Mouse (Mus musculus): ENCODE results near the gene Krt15. TPM values are rescaled to one million over a fixed set of nuclear protein-coding genes. Genes with fewer than 3 reads are reported as not detected.

The Krt15 gene
- 156 and 236 TPM in 2 replicates for polyA plus RNA-seq (2014; fragmentation: Nextera tagmentation; extraction: Ambion mirVana)

DNA sequence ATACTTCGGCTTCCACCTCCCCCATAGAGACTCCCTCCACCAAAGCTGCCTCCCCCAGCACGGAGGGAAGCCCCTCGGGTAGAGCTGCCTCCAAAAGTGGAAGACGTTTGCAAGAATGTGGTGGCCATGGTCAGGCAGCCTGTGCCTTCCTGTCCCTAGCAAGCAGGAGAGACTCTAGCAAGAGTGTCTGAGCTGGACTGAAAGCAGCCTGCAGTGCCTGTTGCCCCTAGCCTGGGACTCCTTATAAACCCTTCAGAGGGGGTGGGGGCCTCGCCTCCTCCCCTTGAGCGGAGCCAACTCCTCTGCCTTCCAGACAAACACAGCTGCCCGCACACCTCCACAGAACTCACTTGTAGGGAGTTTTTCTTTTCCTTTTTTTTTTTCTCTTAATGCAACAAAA is at the start of gene Krt15:
Gene Krt15, minus strand, starts transcription at position 198 of the 400 bp plus-strand sequence.
- Histone ChIP-seq H3K9ac (ENCODE audit: low read depth, low read length) (peak within 1 kb of the TSS; percentile 22; the same call in 1 of the 2 replicates), H3K36me3 (ENCODE audit: control insufficient read depth, insufficient read depth, low read length) (no peaks in the 10 kb centered on the region), H3K4me1 (ENCODE audit: control insufficient read depth, insufficient read depth, low read length) (no peaks in the 10 kb centered on the region; the same call in 1 of the 2 replicates), H3K27me3 (replicated peaks; ENCODE audit: control insufficient read depth, insufficient read depth, low read length) (no peaks in the 10 kb centered on the region), H3K27ac (replicated peaks; ENCODE audit: low read depth, low read length) (no peak within 1 kb of the TSS), H3K9me3 (ENCODE audit: control insufficient read depth, low read length) (no peaks in the 10 kb centered on the region), H3K4me2 (ENCODE audit: low read depth, low read length) (peak within 1 kb of the TSS; percentile 8), H3K4me3 (ENCODE audit: low read depth, low read length) (peak within 1 kb of the TSS; percentile 25)
- ATAC-seq (ENCODE audit: low read depth), result no peak
- WGBS, result 56% methylated on average over 7 of the region's 7 CpGs
- peak; percentile 33 for DNase-seq (ENCODE audit: low spot score)

DNA sequence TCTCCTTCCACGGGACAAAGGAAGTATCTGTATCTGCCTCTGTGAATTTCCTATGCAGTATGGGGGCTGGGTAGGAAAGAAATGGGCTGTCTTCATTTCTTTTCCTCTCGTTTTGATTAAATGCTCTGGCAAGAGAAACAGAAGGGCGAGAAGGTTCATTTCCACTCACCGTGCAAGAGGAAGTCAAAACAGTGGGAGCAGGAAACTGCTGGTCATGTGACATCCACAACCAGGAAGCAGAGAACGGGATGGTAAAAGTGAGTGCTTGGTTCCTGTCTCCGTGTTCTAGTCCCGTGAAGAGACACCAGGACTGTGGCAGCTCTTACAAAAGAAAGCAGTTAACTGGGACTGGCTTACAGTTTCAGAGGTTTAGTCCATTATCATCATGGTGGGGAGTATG is 46.0 kb upstream of the Krt15 start:
- Histone ChIP-seq H3K27ac (replicated peaks; ENCODE audit: low read depth, low read length) (no peak overlapping the region), H3K9me3 (ENCODE audit: control insufficient read depth, low read length) (no peaks in the 10 kb centered on the region), H3K9ac (ENCODE audit: low read depth, low read length) (no peak overlapping the region), H3K4me3 (ENCODE audit: low read depth, low read length) (no peak overlapping the region), H3K27me3 (replicated peaks; ENCODE audit: control insufficient read depth, insufficient read depth, low read length) (no peaks in the 10 kb centered on the region), H3K36me3 (ENCODE audit: control insufficient read depth, insufficient read depth, low read length) (no peaks in the 10 kb centered on the region), H3K4me1 (ENCODE audit: control insufficient read depth, insufficient read depth, low read length) (no peaks in the 10 kb centered on the region), H3K4me2 (ENCODE audit: low read depth, low read length) (no peak overlapping the region)
- ATAC-seq (ENCODE audit: low read depth), result no peak
- no peak for DNase-seq (ENCODE audit: low spot score)
- WGBS, result 71% methylated on average over 7 of the region's 7 CpGs

DNA sequence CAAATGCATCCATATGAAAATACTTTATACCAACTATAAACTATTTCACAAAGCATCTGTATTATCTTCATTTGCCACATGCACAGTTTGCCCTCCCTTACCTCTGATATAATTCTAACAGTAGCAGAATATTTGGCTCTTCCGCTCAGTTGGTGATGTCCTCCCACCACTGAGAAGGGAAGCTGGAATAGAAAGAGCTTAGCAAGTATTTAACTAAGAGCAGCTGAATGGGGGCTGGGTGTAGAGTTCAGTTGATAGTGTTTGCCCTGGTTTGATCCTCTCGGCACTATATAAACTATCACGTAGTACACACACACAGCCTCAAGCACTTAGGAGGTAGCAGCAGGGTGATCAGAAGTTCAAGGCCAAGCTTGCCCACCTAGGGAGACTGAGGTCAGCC is 43.5 kb upstream of the Krt15 start:
- H3K4me2 ChIP-seq (ENCODE audit: low read depth, low read length), result no peak overlapping the region
- no peaks in the 10 kb centered on the region for H3K27me3 ChIP-seq (replicated peaks; ENCODE audit: control insufficient read depth, insufficient read depth, low read length)
- H3K4me1 ChIP-seq (ENCODE audit: control insufficient read depth, insufficient read depth, low read length), result no peaks in the 10 kb centered on the region
- no peak overlapping the region for H3K4me3 ChIP-seq (ENCODE audit: low read depth, low read length)
- no peak overlapping the region for H3K27ac ChIP-seq (replicated peaks; ENCODE audit: low read depth, low read length)
- no peak overlapping the region for H3K9ac ChIP-seq (ENCODE audit: low read depth, low read length)
- no peaks in the 10 kb centered on the region for H3K36me3 ChIP-seq (ENCODE audit: control insufficient read depth, insufficient read depth, low read length)
- DNase-seq (ENCODE audit: low spot score) (no peak), ATAC-seq (ENCODE audit: low read depth) (no peak)
- 70% methylated on average over 3 of the region's 3 CpGs for WGBS
- no peaks in the 10 kb centered on the region for H3K9me3 ChIP-seq (ENCODE audit: control insufficient read depth, low read length)

DNA sequence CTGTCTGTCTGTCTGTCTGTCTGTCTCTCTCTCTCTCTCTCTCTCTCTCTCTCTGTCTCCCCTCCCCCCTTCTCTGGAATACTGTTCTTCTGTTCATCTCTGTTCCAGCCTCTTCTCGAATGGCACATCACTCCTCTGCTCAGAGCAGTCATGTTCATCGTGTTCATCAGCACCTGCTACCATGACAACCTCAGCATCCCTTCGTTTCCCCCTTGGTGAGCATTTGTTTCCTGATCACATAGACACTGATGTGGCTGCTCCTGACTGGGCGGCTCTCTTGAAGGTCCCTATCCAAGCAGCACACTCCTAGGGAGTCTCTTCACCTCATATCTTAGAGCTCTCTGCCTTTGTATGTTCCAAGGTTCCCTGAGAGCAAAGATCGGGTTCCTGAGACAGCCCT is 42.6 kb upstream of the Krt15 start:
- H3K4me3 ChIP-seq (ENCODE audit: low read depth, low read length), result no peak overlapping the region
- 75% methylated on average over 5 of the region's 5 CpGs for WGBS
- no peak overlapping the region for H3K4me2 ChIP-seq (ENCODE audit: low read depth, low read length)
- ATAC-seq (ENCODE audit: low read depth) (no peak), DNase-seq (ENCODE audit: low spot score) (no peak)
- no peaks in the 10 kb centered on the region for H3K36me3 ChIP-seq (ENCODE audit: control insufficient read depth, insufficient read depth, low read length)
- no peaks in the 10 kb centered on the region for H3K27me3 ChIP-seq (replicated peaks; ENCODE audit: control insufficient read depth, insufficient read depth, low read length)
- no peak overlapping the region for H3K9ac ChIP-seq (ENCODE audit: low read depth, low read length)
- no peak overlapping the region for H3K27ac ChIP-seq (replicated peaks; ENCODE audit: low read depth, low read length)
- no peaks in the 10 kb centered on the region for H3K4me1 ChIP-seq (ENCODE audit: control insufficient read depth, insufficient read depth, low read length)
- no peaks in the 10 kb centered on the region for H3K9me3 ChIP-seq (ENCODE audit: control insufficient read depth, low read length)

DNA sequence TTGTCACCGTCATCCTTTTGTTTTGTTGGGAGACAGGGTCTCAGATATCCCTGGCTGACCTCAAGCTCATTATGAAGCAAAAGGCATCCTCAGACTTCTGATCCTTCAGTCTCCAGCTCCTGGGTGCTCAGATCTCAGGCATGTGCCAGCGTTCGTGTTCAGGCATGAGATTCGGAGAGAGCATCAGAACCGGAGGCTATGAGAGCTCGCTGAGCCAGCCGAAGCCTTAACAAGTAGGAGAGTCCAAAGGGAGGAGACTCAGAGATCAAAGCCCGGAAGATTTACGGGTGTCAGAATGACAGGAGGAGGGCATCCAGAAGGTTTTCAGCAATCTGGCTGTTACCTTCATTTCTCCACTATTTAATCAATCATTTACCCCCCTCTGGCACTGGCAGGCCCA is 41.1 kb upstream of the Krt15 start:
- ATAC-seq (ENCODE audit: low read depth), result no peak
- 71% methylated on average over 9 of the region's 9 CpGs for WGBS
- Histone ChIP-seq H3K27ac (replicated peaks; ENCODE audit: low read depth, low read length) (no peak overlapping the region), H3K4me2 (ENCODE audit: low read depth, low read length) (no peak overlapping the region), H3K9ac (ENCODE audit: low read depth, low read length) (no peak overlapping the region), H3K4me3 (ENCODE audit: low read depth, low read length) (no peak overlapping the region), H3K27me3 (replicated peaks; ENCODE audit: control insufficient read depth, insufficient read depth, low read length) (no peaks in the 10 kb centered on the region), H3K9me3 (ENCODE audit: control insufficient read depth, low read length) (no peaks in the 10 kb centered on the region), H3K36me3 (ENCODE audit: control insufficient read depth, insufficient read depth, low read length) (no peaks in the 10 kb centered on the region), H3K4me1 (ENCODE audit: control insufficient read depth, insufficient read depth, low read length) (no peaks in the 10 kb centered on the region)
- DNase-seq (ENCODE audit: low spot score), result peak; percentile 74

DNA sequence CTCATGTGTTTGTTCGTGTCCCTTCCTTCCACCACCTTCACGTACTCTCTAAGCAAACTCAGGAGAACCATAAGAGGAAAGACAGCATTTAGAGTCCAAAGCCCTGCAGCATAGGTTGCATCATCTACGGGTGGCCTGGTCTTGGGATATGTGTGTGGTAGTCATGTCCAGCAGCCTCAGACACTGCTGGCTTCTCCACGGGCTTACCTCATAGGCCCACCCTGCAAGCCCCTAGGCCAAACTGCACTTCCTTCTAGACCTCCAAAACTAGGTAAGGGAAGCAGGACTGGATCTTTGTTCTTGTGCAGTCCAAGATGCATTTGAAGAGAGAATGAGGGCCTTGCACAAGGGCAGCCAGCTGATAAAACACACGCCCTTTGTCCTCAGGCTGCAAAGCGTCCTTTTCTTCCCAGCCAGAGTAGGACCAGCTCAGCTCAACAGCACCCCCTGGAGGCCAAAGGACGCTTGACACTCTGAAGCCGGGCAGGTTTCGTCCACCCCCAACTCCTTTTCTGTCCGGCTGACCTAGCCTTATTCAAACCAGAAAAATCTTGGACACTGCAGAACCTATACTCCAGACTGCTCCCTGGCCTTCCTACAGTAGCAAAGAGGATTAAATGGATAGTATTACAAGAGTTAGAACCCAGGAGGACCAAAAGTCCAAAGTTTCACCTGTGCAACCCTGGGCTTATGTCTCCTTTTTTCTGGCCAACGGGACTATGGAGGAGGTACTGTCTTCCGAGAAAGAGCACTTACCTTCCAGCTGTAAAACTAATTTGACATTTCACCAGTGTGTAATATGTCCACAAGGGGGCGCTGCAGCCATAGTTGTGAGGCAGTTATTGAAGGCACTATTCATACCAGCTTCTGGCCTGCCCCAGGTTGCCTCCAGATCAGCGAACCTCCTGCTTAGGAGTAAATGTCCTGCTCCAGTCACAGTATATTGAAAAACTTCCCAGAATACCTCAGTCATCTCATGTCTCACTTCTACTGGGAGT is 33.3 kb upstream of the Krt15 start:
- 30% methylated on average over 14 of the region's 14 CpGs for WGBS
- Histone ChIP-seq H3K27me3 (replicated peaks; ENCODE audit: control insufficient read depth, insufficient read depth, low read length) (no peaks in the 10 kb centered on the region), H3K9ac (ENCODE audit: low read depth, low read length) (no peak overlapping the region), H3K9me3 (ENCODE audit: control insufficient read depth, low read length) (no peaks in the 10 kb centered on the region), H3K4me1 (ENCODE audit: control insufficient read depth, insufficient read depth, low read length) (no peaks in the 10 kb centered on the region; the same call in 1 of the 2 replicates), H3K27ac (replicated peaks; ENCODE audit: low read depth, low read length) (no peak overlapping the region), H3K4me2 (ENCODE audit: low read depth, low read length) (no peak overlapping the region), H3K36me3 (ENCODE audit: control insufficient read depth, insufficient read depth, low read length) (no peaks in the 10 kb centered on the region), H3K4me3 (ENCODE audit: low read depth, low read length) (no peak overlapping the region)
- DNase-seq (ENCODE audit: low spot score) (peak; percentile 68), ATAC-seq (ENCODE audit: low read depth) (peak; percentile 53; the same call in 1 of the 2 replicates)

DNA sequence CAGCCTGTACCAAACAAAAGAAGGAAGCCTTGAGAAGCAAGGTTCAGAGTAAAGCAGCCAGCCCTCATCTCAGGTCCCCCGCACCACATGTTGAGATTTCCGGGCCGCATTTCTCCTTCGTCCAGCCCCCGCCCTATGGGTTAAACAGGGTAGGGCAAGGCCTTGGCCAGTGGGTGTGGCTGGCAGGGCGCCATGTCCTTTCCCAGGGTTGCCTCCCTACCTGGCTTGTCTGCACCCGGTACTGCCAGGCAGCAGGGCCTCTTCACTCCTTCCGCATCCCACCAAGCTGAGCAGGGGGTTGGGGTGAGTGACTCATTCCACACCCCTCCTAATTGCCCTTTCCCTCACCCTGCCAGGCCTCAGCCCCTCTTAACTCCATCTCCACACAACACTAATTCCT is 32.3 kb upstream of the Krt15 start:
- Histone ChIP-seq H3K9me3 (ENCODE audit: control insufficient read depth, low read length) (no peaks in the 10 kb centered on the region), H3K4me3 (ENCODE audit: low read depth, low read length) (no peak overlapping the region), H3K36me3 (ENCODE audit: control insufficient read depth, insufficient read depth, low read length) (no peaks in the 10 kb centered on the region), H3K4me2 (ENCODE audit: low read depth, low read length) (no peak overlapping the region), H3K27ac (replicated peaks; ENCODE audit: low read depth, low read length) (no peak overlapping the region), H3K9ac (ENCODE audit: low read depth, low read length) (no peak overlapping the region), H3K4me1 (ENCODE audit: control insufficient read depth, insufficient read depth, low read length) (no peaks in the 10 kb centered on the region; the same call in 1 of the 2 replicates), H3K27me3 (replicated peaks; ENCODE audit: control insufficient read depth, insufficient read depth, low read length) (no peaks in the 10 kb centered on the region)
- ATAC-seq (ENCODE audit: low read depth) (0 out of 2 replicates have a peak, but pooled peaks have one; percentile 30), DNase-seq (ENCODE audit: low spot score) (peak; percentile 31)
- 67% methylated on average over 8 of the region's 8 CpGs for WGBS

DNA sequence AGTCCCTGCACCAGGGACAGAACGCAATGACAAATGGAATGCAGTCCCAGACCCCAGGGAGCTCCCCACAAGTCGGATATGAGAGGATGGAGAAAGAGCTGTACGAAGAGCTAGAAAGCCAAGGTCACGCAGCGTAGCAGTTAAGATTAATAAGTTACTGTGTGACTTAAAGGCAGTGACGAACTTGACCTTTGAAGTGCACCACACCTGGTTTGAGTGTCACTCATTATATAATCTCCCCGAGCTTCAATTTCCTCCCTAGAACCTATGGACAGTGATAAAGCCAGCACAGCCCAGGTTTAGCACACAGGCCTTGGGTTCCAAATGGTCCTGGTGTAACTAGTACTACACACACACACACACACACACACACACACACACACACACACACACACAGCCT is 28.7 kb upstream of the Krt15 start:
- no peaks in the 10 kb centered on the region; the same call in 1 of the 2 replicates for H3K4me1 ChIP-seq (ENCODE audit: control insufficient read depth, insufficient read depth, low read length)
- DNase-seq (ENCODE audit: low spot score) (no peak), ATAC-seq (ENCODE audit: low read depth) (no peak)
- H3K9me3 ChIP-seq (ENCODE audit: control insufficient read depth, low read length), result no peaks in the 10 kb centered on the region
- whole genome bisulfite sequencing, result 49% methylated on average over 7 of the region's 7 CpGs
- H3K27ac ChIP-seq (replicated peaks; ENCODE audit: low read depth, low read length), result no peak overlapping the region
- no peaks in the 10 kb centered on the region for H3K27me3 ChIP-seq (replicated peaks; ENCODE audit: control insufficient read depth, insufficient read depth, low read length)
- H3K36me3 ChIP-seq (ENCODE audit: control insufficient read depth, insufficient read depth, low read length), result no peaks in the 10 kb centered on the region
- H3K4me2 ChIP-seq (ENCODE audit: low read depth, low read length), result no peak overlapping the region
- no peak overlapping the region for H3K9ac ChIP-seq (ENCODE audit: low read depth, low read length)
- no peak overlapping the region for H3K4me3 ChIP-seq (ENCODE audit: low read depth, low read length)
